Mouse (Mus musculus): ENCODE results near the gene Vps37c. TPM values are rescaled to one million over a fixed set of nuclear protein-coding genes. Genes with fewer than 3 reads are reported as not detected.

Gene Vps37c
- total and polyA plus RNA-seq, 2 experiments from 2014 or later = 27.2 to 30.7 TPM

DNA sequence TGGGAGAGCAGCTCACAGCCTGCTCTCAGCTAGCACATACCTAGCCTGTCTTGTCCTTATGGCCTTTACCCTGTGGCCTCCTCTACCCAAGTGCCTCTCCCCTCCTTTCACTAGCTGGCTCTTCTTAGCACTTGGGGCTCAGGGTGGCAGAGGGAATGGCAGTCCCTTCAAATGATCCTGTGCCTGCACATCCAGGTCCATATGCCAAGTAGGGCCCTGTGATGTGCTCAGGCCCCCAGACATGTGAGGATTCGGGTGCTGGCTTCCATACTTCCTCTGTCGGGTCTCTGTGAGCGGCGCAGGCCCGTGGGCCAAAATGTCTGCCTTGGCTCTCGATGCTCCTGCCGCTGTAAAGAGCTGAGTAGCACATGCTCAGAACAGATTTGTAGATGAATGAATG is 47.3 kb downstream of the Vps37c start:
- no peak overlapping the region for H3K4me2 ChIP-seq (ENCODE audit: low read depth, low read length)
- 93% methylated on average over 7 of the region's 7 CpGs for WGBS
- H3K36me3 ChIP-seq (ENCODE audit: insufficient read depth, low read length) = no peaks in the 10 kb centered on the region
- no peaks in the 10 kb centered on the region for H3K9me3 ChIP-seq (ENCODE audit: low read length)
- H3K4me1 ChIP-seq (ENCODE audit: insufficient read depth, low read length) = no peaks in the 10 kb centered on the region
- H3K4me3 ChIP-seq (ENCODE audit: low read length) = no peak overlapping the region
- no peak overlapping the region for H3K9ac ChIP-seq (replicated peaks; ENCODE audit: low read length)
- DNase-seq (ENCODE audit: low spot score) (no peak), ATAC-seq (no peak)
- no peak overlapping the region for H3K27ac ChIP-seq
- no peaks in the 10 kb centered on the region for H3K27me3 ChIP-seq (ENCODE audit: insufficient read depth, low read length)
- no peak for TF ChIP-seq CTCF (IDR thresholded peaks at IDR 0.05; ENCODE audit: low read depth)

DNA sequence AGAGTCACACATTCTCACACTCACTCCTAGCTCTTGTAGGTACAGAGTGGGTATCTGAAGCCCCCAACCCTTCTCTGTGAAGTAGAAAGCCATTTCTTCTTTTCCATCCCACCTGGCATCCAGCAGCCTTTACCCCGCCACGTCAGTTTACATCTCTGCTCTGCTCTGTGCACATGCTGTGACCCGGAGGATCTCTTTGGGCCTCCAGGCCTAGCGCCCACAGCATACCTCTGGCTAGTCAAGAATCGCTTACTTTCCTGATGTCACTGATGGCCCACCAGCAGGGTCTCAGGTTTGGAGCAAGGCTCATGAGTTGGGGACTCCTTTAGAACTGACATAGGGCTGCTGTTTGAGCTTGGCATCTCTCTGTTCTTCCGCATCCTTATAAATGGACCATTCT is 49.5 kb downstream of the Vps37c start:
- WGBS = 96% methylated on average over 6 of the region's 6 CpGs
- no peak overlapping the region for H3K27ac ChIP-seq
- H3K36me3 ChIP-seq (ENCODE audit: insufficient read depth, low read length) = no peaks in the 10 kb centered on the region
- no peaks in the 10 kb centered on the region for H3K9me3 ChIP-seq (ENCODE audit: low read length)
- no peak for DNase-seq (ENCODE audit: low spot score)
- ATAC-seq = no peak
- TF ChIP-seq CTCF (IDR thresholded peaks at IDR 0.05; ENCODE audit: low read depth) = no peak
- no peaks in the 10 kb centered on the region for H3K27me3 ChIP-seq (ENCODE audit: insufficient read depth, low read length)
- no peaks in the 10 kb centered on the region for H3K4me1 ChIP-seq (ENCODE audit: insufficient read depth, low read length)
- no peak overlapping the region for H3K4me2 ChIP-seq (ENCODE audit: low read depth, low read length)
- H3K4me3 ChIP-seq (ENCODE audit: low read length) = no peak overlapping the region
- H3K9ac ChIP-seq (replicated peaks; ENCODE audit: low read length) = no peak overlapping the region

DNA sequence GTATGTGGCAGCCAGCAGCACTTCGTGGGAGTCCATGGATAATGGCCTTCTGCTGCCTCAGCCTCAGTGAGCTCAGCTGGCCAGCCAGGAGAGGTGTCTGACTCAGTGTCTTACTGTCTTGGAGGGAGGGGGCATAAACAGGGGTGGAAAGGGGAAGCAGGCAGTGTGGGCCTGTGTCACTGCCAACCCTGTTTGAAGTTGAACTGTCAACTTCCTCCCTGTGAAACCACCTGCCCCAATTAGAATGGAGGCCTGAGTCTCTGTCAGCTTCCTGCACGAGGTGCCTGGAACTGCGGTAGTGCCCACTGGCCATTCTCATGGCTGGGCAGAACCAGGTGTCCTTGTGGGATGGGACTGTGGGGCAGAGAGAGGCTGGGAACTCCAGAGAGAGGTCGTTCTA is 50.3 kb downstream of the Vps37c start, which contains the start of gene Cd5:
TSS of gene Cd5 (minus strand) at position 192 of the 400 bp plus-strand sequence.
- no peak for TF ChIP-seq CTCF (IDR thresholded peaks at IDR 0.05; ENCODE audit: low read depth)
- H3K36me3 ChIP-seq (ENCODE audit: insufficient read depth, low read length) = no peaks in the 10 kb centered on the region
- no peaks in the 10 kb centered on the region for H3K4me1 ChIP-seq (ENCODE audit: insufficient read depth, low read length)
- ATAC-seq (no peak), DNase-seq (ENCODE audit: low spot score) (no peak)
- H3K9ac ChIP-seq (replicated peaks; ENCODE audit: low read length) = no peak within 1 kb of the TSS
- WGBS = 67% methylated on average over 4 of the region's 4 CpGs
- no peak within 1 kb of the TSS for H3K4me2 ChIP-seq (ENCODE audit: low read depth, low read length)
- no peak within 1 kb of the TSS for H3K4me3 ChIP-seq (ENCODE audit: low read length)
- no peak within 1 kb of the TSS for H3K27ac ChIP-seq
- H3K9me3 ChIP-seq (ENCODE audit: low read length) = no peaks in the 10 kb centered on the region
- no peaks in the 10 kb centered on the region for H3K27me3 ChIP-seq (ENCODE audit: insufficient read depth, low read length)

DNA sequence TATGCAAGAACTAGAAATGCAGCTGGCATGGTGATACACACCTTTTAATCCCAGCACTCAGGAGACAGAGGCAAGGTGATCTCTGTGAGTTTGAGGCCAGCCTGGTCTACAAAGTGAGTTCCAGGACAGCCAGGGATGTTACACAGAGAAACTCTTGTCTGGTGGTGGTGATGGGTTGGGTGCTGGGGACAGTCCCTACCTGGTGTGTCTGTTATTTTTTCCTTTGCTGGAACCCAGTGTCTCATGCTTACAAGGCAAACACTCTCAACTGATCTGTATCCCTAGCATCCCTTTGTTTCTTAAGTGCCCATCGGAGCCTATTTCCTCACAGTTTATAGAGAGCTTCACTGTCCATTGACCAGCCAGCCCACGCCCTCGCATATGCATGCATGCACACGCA is 51.4 kb downstream of the Vps37c start:
- no peak for ATAC-seq
- Histone ChIP-seq H3K4me1 (ENCODE audit: insufficient read depth, low read length) (no peaks in the 10 kb centered on the region), H3K36me3 (ENCODE audit: insufficient read depth, low read length) (no peaks in the 10 kb centered on the region), H3K4me2 (ENCODE audit: low read depth, low read length) (no peak overlapping the region), H3K9me3 (ENCODE audit: low read length) (no peaks in the 10 kb centered on the region), H3K27ac (no peak overlapping the region), H3K27me3 (ENCODE audit: insufficient read depth, low read length) (no peaks in the 10 kb centered on the region), H3K9ac (replicated peaks; ENCODE audit: low read length) (no peak overlapping the region), H3K4me3 (ENCODE audit: low read length) (no peak overlapping the region)
- no peak for TF ChIP-seq CTCF (IDR thresholded peaks at IDR 0.05; ENCODE audit: low read depth)
- 96% methylated on average over 4 of the region's 4 CpGs for WGBS
- DNase-seq (ENCODE audit: low spot score) = no peak

DNA sequence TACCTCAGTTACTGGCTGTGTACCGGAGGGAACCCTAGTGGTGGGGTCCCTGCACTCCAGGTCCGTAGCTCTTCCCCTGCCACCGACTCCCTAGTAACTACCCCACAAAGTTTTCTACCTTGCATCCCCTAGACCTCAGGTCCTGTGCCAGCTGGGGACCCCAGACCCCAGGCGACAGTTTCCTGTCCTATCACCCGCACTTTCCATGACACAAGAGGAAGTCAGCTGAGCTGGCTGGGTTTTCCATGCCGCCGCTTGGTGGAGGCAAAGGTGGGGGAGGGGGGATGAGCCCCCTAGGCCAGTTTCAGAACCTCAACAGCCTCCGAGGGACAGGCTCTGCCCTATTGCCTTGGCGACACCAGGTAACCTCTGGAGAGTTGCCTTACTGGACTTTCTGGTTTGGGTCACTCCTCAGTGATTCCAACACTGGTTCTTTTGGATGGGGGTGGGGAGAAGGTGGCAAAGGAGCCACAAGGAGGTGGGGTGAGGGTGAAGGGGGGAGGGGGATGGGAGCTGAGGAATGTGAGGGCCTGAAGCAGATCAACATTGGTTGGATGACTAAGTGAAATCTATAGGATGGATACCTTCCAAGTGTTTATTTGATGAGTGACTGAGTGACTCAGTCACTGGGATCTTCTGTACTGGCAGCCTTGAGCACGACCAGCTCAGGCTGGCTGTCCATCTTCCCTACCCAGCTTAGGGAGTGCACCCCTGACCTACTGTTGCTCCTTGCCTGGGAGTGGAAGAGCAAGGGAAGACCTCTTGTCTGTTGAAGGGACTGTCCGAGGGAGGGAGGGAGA is 52.3 kb downstream of the Vps37c start:
- no peak overlapping the region for H3K9ac ChIP-seq (replicated peaks; ENCODE audit: low read length)
- H3K27me3 ChIP-seq (ENCODE audit: insufficient read depth, low read length) = no peaks in the 10 kb centered on the region
- no peak for TF ChIP-seq CTCF (IDR thresholded peaks at IDR 0.05; ENCODE audit: low read depth)
- DNase-seq (ENCODE audit: low spot score) = no peak
- no peak overlapping the region for H3K27ac ChIP-seq
- no peaks in the 10 kb centered on the region for H3K36me3 ChIP-seq (ENCODE audit: insufficient read depth, low read length)
- ATAC-seq = no peak
- no peak overlapping the region for H3K4me2 ChIP-seq (ENCODE audit: low read depth, low read length)
- H3K4me1 ChIP-seq (ENCODE audit: insufficient read depth, low read length) = no peaks in the 10 kb centered on the region
- H3K9me3 ChIP-seq (ENCODE audit: low read length) = no peaks in the 10 kb centered on the region
- H3K4me3 ChIP-seq (ENCODE audit: low read length) = no peak overlapping the region
- WGBS = 60% methylated on average over 11 of the region's 11 CpGs

DNA sequence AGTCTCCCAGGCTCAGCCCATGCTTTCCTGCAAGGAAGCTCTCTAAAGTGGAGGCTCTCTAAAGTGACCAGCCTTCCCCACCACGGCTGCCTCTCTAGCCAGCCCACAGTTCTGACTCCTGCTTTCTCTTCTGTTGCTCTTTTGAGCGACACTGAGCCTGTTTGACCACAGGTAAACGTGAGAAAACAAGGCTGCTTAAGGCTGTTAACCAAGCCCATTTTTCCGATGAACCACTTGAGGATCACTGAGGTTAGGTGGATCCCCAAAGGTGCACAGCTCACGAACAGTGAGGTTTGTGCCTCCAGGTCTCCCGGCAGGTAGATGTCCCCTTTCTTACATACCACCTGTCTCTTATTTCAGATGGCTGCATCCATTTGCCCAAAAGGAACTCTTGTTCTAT is 53.6 kb downstream of the Vps37c start:
- Histone ChIP-seq H3K4me1 (ENCODE audit: insufficient read depth, low read length) (no peaks in the 10 kb centered on the region), H3K4me2 (ENCODE audit: low read depth, low read length) (no peak overlapping the region), H3K36me3 (ENCODE audit: insufficient read depth, low read length) (no peaks in the 10 kb centered on the region), H3K9me3 (ENCODE audit: low read length) (no peaks in the 10 kb centered on the region), H3K27me3 (ENCODE audit: insufficient read depth, low read length) (no peaks in the 10 kb centered on the region), H3K4me3 (ENCODE audit: low read length) (no peak overlapping the region), H3K9ac (replicated peaks; ENCODE audit: low read length) (no peak overlapping the region), H3K27ac (no peak overlapping the region)
- ATAC-seq (no peak), DNase-seq (ENCODE audit: low spot score) (no peak)
- no peak for TF ChIP-seq CTCF (IDR thresholded peaks at IDR 0.05; ENCODE audit: low read depth)
- 87% methylated on average over 6 of the region's 6 CpGs for WGBS

DNA sequence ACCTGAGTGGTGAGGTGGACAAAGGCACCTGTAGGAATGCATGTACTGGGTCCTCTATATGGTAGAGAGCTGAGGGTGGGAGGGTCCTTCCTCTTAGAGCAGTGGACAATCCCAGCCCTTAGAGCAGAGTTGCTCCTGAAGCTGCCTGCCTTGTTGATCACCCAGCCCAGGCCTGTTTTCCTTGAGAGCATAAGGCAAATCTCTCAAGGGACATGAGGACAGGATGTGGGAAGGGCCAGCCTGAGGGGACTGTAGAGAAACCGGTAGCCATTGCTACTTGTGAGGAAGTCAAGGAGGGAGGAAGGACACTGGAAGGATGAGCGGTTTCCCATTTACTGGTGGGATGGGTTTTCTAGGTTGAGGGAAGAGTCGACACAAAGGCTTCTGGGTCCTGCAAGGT is 54.0 kb downstream of the Vps37c start:
- ATAC-seq (no peak), DNase-seq (ENCODE audit: low spot score) (no peak)
- H3K9me3 ChIP-seq (ENCODE audit: low read length) = no peaks in the 10 kb centered on the region
- no peak for TF ChIP-seq CTCF (IDR thresholded peaks at IDR 0.05; ENCODE audit: low read depth)
- no peak overlapping the region for H3K9ac ChIP-seq (replicated peaks; ENCODE audit: low read length)
- H3K4me1 ChIP-seq (ENCODE audit: insufficient read depth, low read length) = no peaks in the 10 kb centered on the region
- no peak overlapping the region for H3K4me2 ChIP-seq (ENCODE audit: low read depth, low read length)
- WGBS = 79% methylated on average over 3 of the region's 3 CpGs
- no peak overlapping the region for H3K27ac ChIP-seq
- H3K27me3 ChIP-seq (ENCODE audit: insufficient read depth, low read length) = no peaks in the 10 kb centered on the region
- H3K4me3 ChIP-seq (ENCODE audit: low read length) = no peak overlapping the region
- H3K36me3 ChIP-seq (ENCODE audit: insufficient read depth, low read length) = no peaks in the 10 kb centered on the region
